Mouse (Mus musculus) intestine, embryonic 14.5 days (tissue): Measurements from ENCODE around the gene Clic3. TPM values are rescaled to one million over a fixed set of nuclear protein-coding genes. Genes with fewer than 3 reads are reported as not detected.
A peak's percentile ranks its signal among the peaks of the same experiment; 100 is the strongest.

Experiments used
- ATAC-seq: fragments of 200-750 bp; cut with Nextera tagmentation; replicated peaks from 2 replicates; pipeline ENCODE4 v1.8.0; 2017; ENCODE audit warnings: low read depth, moderate number of reproducible peaks, moderate TSS enrichment, moderate library complexity; ENCODE audit not compliant: low FRiP score, low TSS enrichment
- DNase-seq: peaks from one replicate; pipeline ENCODE4 v3.0.0-alpha.2; 2018; ENCODE audit warnings: low spot score
- H3K27ac ChIP-seq: fragments of 300-500 bp; sonication (generic); 2 replicates; pipeline ENCODE4 v1.5.1; 2014; ENCODE audit warnings: low read depth, mild to moderate bottlenecking, control low read depth
- H3K27me3 ChIP-seq: fragments of 300-500 bp; sonication (generic); replicated peaks from 2 replicates; pipeline ENCODE4 v1.6.1; 2014; ENCODE audit warnings: low read length, control low read depth; ENCODE audit not compliant: control insufficient read depth, insufficient read depth
- H3K36me3 ChIP-seq: fragments of 300-500 bp; sonication (generic); 2 replicates; pipeline ENCODE4 v1.6.1; 2014; ENCODE audit warnings: low read length, control low read depth; ENCODE audit not compliant: control insufficient read depth, insufficient read depth
- H3K4me1 ChIP-seq: fragments of 300-500 bp; sonication (generic); replicated peaks from 2 replicates; pipeline ENCODE4 v1.6.1; 2014; ENCODE audit warnings: low read length, control low read depth, mixed read lengths; ENCODE audit not compliant: control insufficient read depth, insufficient read depth
- H3K4me2 ChIP-seq: fragments of 300-500 bp; sonication (generic); 2 replicates; pipeline ENCODE4 v1.6.1; 2014; ENCODE audit warnings: low read length
- H3K4me3 ChIP-seq: fragments of 300-500 bp; sonication (generic); 2 replicates; pipeline ENCODE4 v1.5.1; 2014; ENCODE audit warnings: low read depth, low read length, control low read depth, mixed read lengths
- H3K9ac ChIP-seq: fragments of 300-500 bp; sonication (generic); 2 replicates; pipeline ENCODE4 v1.6.1; 2014; ENCODE audit warnings: mild to moderate bottlenecking, low read length
- H3K9me3 ChIP-seq: fragments of 300-500 bp; sonication (generic); 2 replicates; pipeline ENCODE4 v1.6.1; 2016; ENCODE audit warnings: low read length, control low read depth; ENCODE audit not compliant: control insufficient read depth
- WGBS: fragments of 180-500 bp; shearing (Covaris S2); extraction: QIAGEN DNeasy Blood & Tissue Kit; methylation state at CpG from one replicate; pipeline ENCODE4 v1.1.7; 2014; 5-methylcytosine and 5-hydroxymethylcytosine counted together
- polyA plus RNA-seq: library from polyadenylated mRNA; unstranded; fragments of >200 nt; fragmentation: Nextera tagmentation; extraction: Ambion mirVana; gene quantifications from 2 replicates; pipeline ENCODE4 v1.2.1, GENCODE M21; 2014

The Clic3 gene
- polyA plus RNA-seq, 1 experiment from 2014 or later, result 1.8 TPM

GRCm38 (mm10) chr2:25426721-25427191, 29.9 kb upstream of the Clic3 start:
- Histone ChIP-seq H3K27ac (no peak overlapping the region), H3K4me1 (no peaks in the 10 kb centered on the region), H3K9ac (no peak overlapping the region), H3K4me3 (no peak overlapping the region), H3K4me2 (no peak overlapping the region), H3K36me3 (no peaks in the 10 kb centered on the region), H3K9me3 (no peaks in the 10 kb centered on the region), H3K27me3 (peaks cover 22% of the 10 kb centered on the region)
- DNase-seq (peak; percentile 84), ATAC-seq (no peak)
- 37% methylated on average over 5 of the region's 5 CpGs for WGBS

- Histone ChIP-seq H3K27me3 (peaks cover 22% of the 10 kb centered on the region), H3K4me2 (no peak overlapping the region), H3K9me3 (no peaks in the 10 kb centered on the region), H3K9ac (no peak overlapping the region), H3K36me3 (no peaks in the 10 kb centered on the region), H3K27ac (no peak overlapping the region), H3K4me1 (no peaks in the 10 kb centered on the region), H3K4me3 (no peak overlapping the region)
- ATAC-seq (no peak), DNase-seq (no peak)
- 86% methylated on average over 5 of the region's 5 CpGs for WGBS
These were observed 29.4 kb upstream of the Clic3 start for GRCm38 (mm10) chr2:25427256-25427655.

- Histone ChIP-seq H3K27me3 (peaks cover 20% of the 10 kb centered on the region), H3K27ac (no peak within 1 kb of the TSS), H3K9ac (peak within 1 kb of the TSS; percentile 66), H3K4me3 (peak within 1 kb of the TSS; percentile 62), H3K9me3 (no peaks in the 10 kb centered on the region), H3K4me2 (peak within 1 kb of the TSS; percentile 82), H3K4me1 (no peaks in the 10 kb centered on the region), H3K36me3 (no peaks in the 10 kb centered on the region)
- peak; percentile 90 for DNase-seq
- under 1% methylated on average over 75 of the region's 89 CpGs for WGBS
- ATAC-seq, result peak; percentile 88
These were observed 28.0 kb upstream of the Clic3 start, which contains the start of gene Abca2 for GRCm38 (mm10) chr2:25428442-25429236. Gene Abca2, plus strand, starts transcription at chr2:25428703.

GRCm38 (mm10) chr2:25429435-25430180, 27.0 kb upstream of the Clic3 start:
- Histone ChIP-seq H3K4me1 (no peaks in the 10 kb centered on the region), H3K27me3 (peaks cover 17% of the 10 kb centered on the region), H3K27ac (no peak overlapping the region), H3K4me2 (peak overlapping the region; percentile 82), H3K36me3 (no peaks in the 10 kb centered on the region), H3K4me3 (no peak overlapping the region; the same call in 1 of the 2 replicates), H3K9ac (no peak overlapping the region), H3K9me3 (no peaks in the 10 kb centered on the region)
- DNase-seq (peak; percentile 59), ATAC-seq (no peak)
- 71% methylated on average over 5 of the region's 5 CpGs for WGBS

GRCm38 (mm10) chr2:25430395-25431233, 26.0 kb upstream of the Clic3 start:
- Histone ChIP-seq H3K27me3 (peaks cover 7% of the 10 kb centered on the region; the same call in 1 of the 2 replicates), H3K27ac (no peak overlapping the region), H3K4me1 (no peaks in the 10 kb centered on the region), H3K36me3 (no peaks in the 10 kb centered on the region), H3K4me2 (no peak overlapping the region), H3K9ac (no peak overlapping the region), H3K4me3 (no peak overlapping the region), H3K9me3 (no peaks in the 10 kb centered on the region)
- WGBS, result 73% methylated on average over 17 of the region's 17 CpGs
- ATAC-seq, result no peak
- DNase-seq, result no peak

- H3K36me3 ChIP-seq, result no peaks in the 10 kb centered on the region
- no peak overlapping the region for H3K27ac ChIP-seq
- no peaks in the 10 kb centered on the region for H3K4me1 ChIP-seq
- H3K9me3 ChIP-seq, result no peaks in the 10 kb centered on the region
- peaks cover 3% of the 10 kb centered on the region; the same call in 1 of the 2 replicates for H3K27me3 ChIP-seq
- H3K4me3 ChIP-seq, result no peak overlapping the region
- ATAC-seq (no peak), DNase-seq (no peak)
- H3K4me2 ChIP-seq, result no peak overlapping the region
- 81% methylated on average over 6 of the region's 6 CpGs for WGBS
- no peak overlapping the region for H3K9ac ChIP-seq
These were observed 25.3 kb upstream of the Clic3 start for GRCm38 (mm10) chr2:25431308-25431855.

- no peaks in the 10 kb centered on the region for H3K9me3 ChIP-seq
- no peak overlapping the region for H3K4me3 ChIP-seq
- DNase-seq (no peak), ATAC-seq (no peak)
- no peaks in the 10 kb centered on the region for H3K36me3 ChIP-seq
- H3K27me3 ChIP-seq, result peaks cover 3% of the 10 kb centered on the region; the same call in 1 of the 2 replicates
- H3K4me1 ChIP-seq, result no peaks in the 10 kb centered on the region
- 74% methylated on average over 11 of the region's 11 CpGs for WGBS
- H3K9ac ChIP-seq, result no peak overlapping the region
- no peak overlapping the region for H3K27ac ChIP-seq
- no peak overlapping the region for H3K4me2 ChIP-seq
These were observed 24.1 kb upstream of the Clic3 start for GRCm38 (mm10) chr2:25432326-25433098.
